Mouse (Mus musculus): ENCODE measurements around the gene Anapc1.

GRCm38 (mm10) chr2:128715979-128716378 is 28.8 kb upstream of the Anapc1 start:
- no peak for TF ChIP-seq CTCF (IDR thresholded peaks at IDR 0.05; ENCODE audit: borderline replicate concordance, insufficient read depth, low read length)
- TF ChIP-seq POLR2A (IDR thresholded peaks at IDR 0.05; ENCODE audit: low read depth, low read length), result no peak

Measured in embryonic fibroblast, embryonic 13.5 days (primary cell).